Mouse (Mus musculus) liver, embryonic 11.5 days (tissue): ENCODE measurements around the gene Rab31. TPM values are rescaled to one million over a fixed set of nuclear protein-coding genes. Genes with fewer than 3 reads are reported as not detected.
A peak's percentile ranks its signal among the peaks of the same experiment; 100 is the strongest.

Experiments
- ATAC-seq: fragments of 200-750 bp; cut with Nextera tagmentation; replicated peaks from 2 replicates; pipeline ENCODE4 v1.8.0; 2017; ENCODE audit warnings: moderate number of reproducible peaks, mild to moderate bottlenecking, moderate TSS enrichment, moderate library complexity; ENCODE audit not compliant: low FRiP score
- DNase-seq: peaks from one replicate; pipeline ENCODE4 v3.0.0-alpha.2; 2017; ENCODE audit warnings: low spot score
- H3K27ac ChIP-seq: fragments of 300-500 bp; sonication (generic); 2 replicates; pipeline ENCODE4 v1.5.1; 2014; ENCODE audit warnings: mild to moderate bottlenecking, low read depth, low read length, control low read depth
- H3K27me3 ChIP-seq: fragments of 300-500 bp; sonication (generic); replicated peaks from 2 replicates; pipeline ENCODE4 v1.6.1; 2014; ENCODE audit warnings: low read length, mixed read lengths; ENCODE audit not compliant: control insufficient read depth, insufficient read depth
- H3K36me3 ChIP-seq: fragments of 300-500 bp; sonication (generic); 2 replicates; pipeline ENCODE4 v1.6.1; 2014; ENCODE audit warnings: mild to moderate bottlenecking, low read length, moderate library complexity, mixed read lengths; ENCODE audit not compliant: control insufficient read depth, insufficient read depth
- H3K4me1 ChIP-seq: fragments of 300-500 bp; sonication (generic); replicated peaks from 2 replicates; pipeline ENCODE4 v1.6.1; 2014; ENCODE audit warnings: low read length, mixed read lengths; ENCODE audit not compliant: control insufficient read depth, insufficient read depth
- H3K4me2 ChIP-seq: fragments of 300-500 bp; sonication (generic); 2 replicates; pipeline ENCODE4 v1.6.1; 2014; ENCODE audit warnings: mild to moderate bottlenecking, control low read depth, moderate library complexity
- H3K4me3 ChIP-seq: fragments of 300-500 bp; sonication (generic); 2 replicates; pipeline ENCODE4 v1.5.1; 2014; ENCODE audit warnings: low read depth, low read length, control low read depth
- H3K9ac ChIP-seq: fragments of 300-500 bp; sonication (generic); 2 replicates; pipeline ENCODE4 v1.6.1; 2014; ENCODE audit warnings: low read depth, low read length, control low read depth
- H3K9me3 ChIP-seq: fragments of 300-500 bp; sonication (generic); 2 replicates; pipeline ENCODE4 v1.6.1; 2016; ENCODE audit warnings: low read length, inconsistent platforms, mixed read lengths; ENCODE audit not compliant: control insufficient read depth
- WGBS: fragments of 180-500 bp; shearing (Covaris S2); extraction: QIAGEN DNeasy Blood & Tissue Kit; methylation state at CpG from one replicate; pipeline ENCODE4 v1.1.7; 2014; 5-methylcytosine and 5-hydroxymethylcytosine counted together
- polyA plus RNA-seq: library from polyadenylated mRNA; unstranded; fragments of >200 nt; fragmentation: Nextera tagmentation; extraction: Ambion mirVana; gene quantifications from 2 replicates; pipeline ENCODE4 v1.2.1, GENCODE M21; 2014

Gene Rab31
- polyA plus RNA-seq, 1 experiment from 2014 or later, result 16.3 TPM

DNA sequence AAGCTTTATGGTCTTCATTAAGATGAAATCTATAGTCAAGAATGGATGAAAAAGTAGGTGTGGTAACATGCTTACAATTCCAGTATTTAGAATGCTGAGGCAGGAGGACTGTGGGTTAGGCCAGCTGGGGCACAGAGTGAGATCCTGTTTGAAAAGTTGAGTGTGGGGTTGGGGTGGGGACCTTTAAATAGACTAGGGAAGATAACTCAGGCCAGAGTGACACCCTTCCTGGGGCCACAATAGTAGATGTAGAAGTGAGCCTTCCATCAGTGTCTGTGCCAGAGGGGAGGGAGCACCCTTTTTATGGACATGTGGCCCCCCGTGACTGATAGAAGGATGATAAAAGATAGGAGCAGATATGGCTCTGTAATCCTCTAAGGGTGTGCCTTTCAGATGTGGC, 26.8 kb upstream of the Rab31 start:
- DNase-seq (no peak), ATAC-seq (peak; percentile 68)
- WGBS, result 61% methylated on average over 1 of the region's 1 CpGs
- Histone ChIP-seq H3K9ac (no peak overlapping the region), H3K4me3 (no peak overlapping the region), H3K9me3 (no peaks in the 10 kb centered on the region), H3K4me2 (no peak overlapping the region), H3K36me3 (peaks cover 2% of the 10 kb centered on the region; the same call in 1 of the 2 replicates), H3K4me1 (peaks cover 6% of the 10 kb centered on the region), H3K27me3 (no peaks in the 10 kb centered on the region), H3K27ac (no peak overlapping the region)

DNA sequence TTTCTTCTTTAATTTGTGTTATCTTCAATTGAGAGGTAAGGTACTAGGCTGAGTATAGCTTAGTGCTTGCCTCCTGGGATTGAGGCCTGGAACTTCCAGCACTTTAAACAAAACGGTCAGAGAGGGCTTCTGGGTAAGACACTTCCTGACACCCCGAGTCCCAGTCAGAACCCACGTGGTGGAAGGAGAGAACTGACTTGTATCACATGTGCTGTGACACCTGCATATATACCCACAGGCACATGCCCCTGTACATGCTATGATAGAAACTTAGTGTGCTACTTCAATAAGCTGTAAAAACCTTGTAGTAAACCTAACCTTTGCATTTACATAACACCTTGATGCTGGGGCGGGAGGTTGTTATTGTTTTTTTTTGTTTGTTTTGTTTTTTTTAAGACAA, 25.9 kb upstream of the Rab31 start:
- H3K9ac ChIP-seq, result no peak overlapping the region
- no peak overlapping the region for H3K27ac ChIP-seq
- no peak overlapping the region for H3K4me3 ChIP-seq
- no peaks in the 10 kb centered on the region for H3K9me3 ChIP-seq
- ATAC-seq (no peak), DNase-seq (no peak)
- no peaks in the 10 kb centered on the region; the same call in 1 of the 2 replicates for H3K36me3 ChIP-seq
- no peaks in the 10 kb centered on the region for H3K27me3 ChIP-seq
- peaks cover 6% of the 10 kb centered on the region for H3K4me1 ChIP-seq
- WGBS, result 66% methylated on average over 4 of the region's 4 CpGs
- no peak overlapping the region for H3K4me2 ChIP-seq

DNA sequence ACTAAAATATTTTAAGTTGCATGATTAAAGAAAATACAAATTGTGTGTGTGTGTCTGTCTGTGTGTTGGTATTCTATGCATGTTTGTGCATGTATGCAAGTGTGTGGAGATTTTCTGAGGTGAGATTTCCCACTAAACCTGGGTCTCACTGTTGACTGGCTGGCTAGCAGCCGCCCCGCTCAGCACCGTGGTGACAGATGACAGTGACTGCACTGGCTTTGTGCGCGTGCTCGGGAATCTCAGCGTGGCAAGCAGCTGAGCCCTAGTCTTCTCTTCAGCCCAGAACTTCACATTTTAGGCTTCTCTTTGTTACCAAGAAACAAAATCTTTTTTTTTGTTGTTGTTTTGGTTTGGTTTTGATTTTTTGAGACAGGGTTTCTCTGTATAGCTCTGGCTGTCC, 23.5 kb upstream of the Rab31 start:
- Histone ChIP-seq H3K9ac (no peak overlapping the region), H3K4me2 (no peak overlapping the region), H3K27ac (no peak overlapping the region), H3K27me3 (no peaks in the 10 kb centered on the region), H3K36me3 (no peaks in the 10 kb centered on the region; the same call in 1 of the 2 replicates), H3K9me3 (no peaks in the 10 kb centered on the region), H3K4me3 (no peak overlapping the region), H3K4me1 (peaks cover 6% of the 10 kb centered on the region)
- DNase-seq (no peak), ATAC-seq (no peak)
- 93% methylated on average over 7 of the region's 7 CpGs for WGBS

- Histone ChIP-seq H3K27ac (no peak overlapping the region), H3K9me3 (no peaks in the 10 kb centered on the region), H3K36me3 (no peaks in the 10 kb centered on the region; the same call in 1 of the 2 replicates), H3K4me1 (peaks cover 2% of the 10 kb centered on the region), H3K4me3 (no peak overlapping the region), H3K27me3 (no peaks in the 10 kb centered on the region), H3K9ac (no peak overlapping the region), H3K4me2 (no peak overlapping the region)
- DNase-seq, result no peak
- WGBS, result 87% methylated on average over 13 of the region's 13 CpGs
- no peak for ATAC-seq
Observed at GRCm38 (mm10) chr17:65794096-65794850, 21.7 kb upstream of the Rab31 start.

GRCm38 (mm10) chr17:65793307-65793930, 20.9 kb upstream of the Rab31 start:
- DNase-seq (no peak), ATAC-seq (no peak)
- no peaks in the 10 kb centered on the region for H3K9me3 ChIP-seq
- WGBS, result 91% methylated on average over 12 of the region's 12 CpGs
- H3K4me1 ChIP-seq, result peaks cover 5% of the 10 kb centered on the region; the same call in 1 of the 2 replicates
- no peak overlapping the region for H3K4me2 ChIP-seq
- no peak overlapping the region for H3K27ac ChIP-seq
- no peaks in the 10 kb centered on the region for H3K27me3 ChIP-seq
- H3K4me3 ChIP-seq, result no peak overlapping the region
- H3K9ac ChIP-seq, result no peak overlapping the region
- no peaks in the 10 kb centered on the region; the same call in 1 of the 2 replicates for H3K36me3 ChIP-seq

DNA sequence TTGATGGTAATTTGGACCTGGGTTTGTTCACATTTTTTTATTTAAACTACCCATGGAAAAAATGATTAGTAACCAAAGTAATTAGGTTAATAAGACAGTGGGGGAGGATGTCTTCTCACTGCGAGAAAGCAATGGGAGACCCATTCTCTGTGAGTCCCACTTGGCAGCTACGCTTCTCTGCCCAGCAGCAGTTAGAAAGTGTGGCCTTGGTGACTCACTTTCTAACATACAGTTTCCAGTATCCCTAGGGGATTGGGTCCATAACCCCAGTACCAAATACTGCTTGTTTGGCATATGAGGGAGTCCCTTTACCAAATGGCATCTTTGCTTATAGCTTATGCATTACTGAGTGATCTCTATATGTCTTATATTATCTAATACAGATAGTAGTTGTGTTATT, 18.6 kb upstream of the Rab31 start:
- ATAC-seq, result no peak
- WGBS, result 89% methylated on average over 2 of the region's 2 CpGs
- Histone ChIP-seq H3K4me3 (no peak overlapping the region), H3K27ac (no peak overlapping the region), H3K9ac (no peak overlapping the region), H3K9me3 (no peaks in the 10 kb centered on the region), H3K4me2 (no peak overlapping the region), H3K27me3 (no peaks in the 10 kb centered on the region), H3K36me3 (peaks cover 3% of the 10 kb centered on the region; the same call in 1 of the 2 replicates), H3K4me1 (peaks cover 15% of the 10 kb centered on the region)
- no peak for DNase-seq

DNA sequence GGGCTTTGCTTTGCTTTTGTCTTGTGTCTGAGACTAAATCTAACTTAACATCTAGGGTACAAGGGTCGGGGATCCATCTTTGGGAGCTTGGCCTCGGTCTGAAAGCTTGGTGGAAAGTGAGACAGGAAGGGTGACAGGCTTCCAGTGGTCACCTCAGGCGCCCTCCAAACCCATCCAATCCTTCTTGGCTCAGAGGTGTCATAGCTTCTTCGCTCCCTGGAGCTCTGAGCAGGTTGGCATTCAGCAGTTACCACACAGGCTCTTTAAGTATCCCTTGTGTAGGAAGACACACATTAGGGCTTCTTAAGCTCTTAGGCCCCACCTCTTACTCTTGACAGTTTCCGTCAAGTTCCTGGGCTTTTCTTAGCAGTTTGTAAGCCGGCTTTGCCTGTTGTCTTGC, 17.0 kb upstream of the Rab31 start:
- Histone ChIP-seq H3K36me3 (peaks cover 11% of the 10 kb centered on the region), H3K4me2 (no peak overlapping the region), H3K27me3 (no peaks in the 10 kb centered on the region), H3K9ac (no peak overlapping the region), H3K9me3 (no peaks in the 10 kb centered on the region), H3K4me1 (peaks cover 20% of the 10 kb centered on the region), H3K4me3 (no peak overlapping the region), H3K27ac (no peak overlapping the region)
- ATAC-seq (no peak), DNase-seq (no peak)
- 87% methylated on average over 6 of the region's 6 CpGs for WGBS

GRCm38 (mm10) chr17:65788542-65789291, 16.2 kb upstream of the Rab31 start:
- Histone ChIP-seq H3K9me3 (no peaks in the 10 kb centered on the region), H3K4me3 (no peak overlapping the region), H3K4me2 (peak overlapping the region; percentile 21; the same call in 1 of the 2 replicates), H3K27me3 (no peaks in the 10 kb centered on the region), H3K9ac (no peak overlapping the region), H3K36me3 (peaks cover 11% of the 10 kb centered on the region), H3K27ac (no peak overlapping the region), H3K4me1 (peaks cover 24% of the 10 kb centered on the region)
- ATAC-seq, result 0 out of 2 replicates have a peak, but pooled peaks have one; percentile 11
- DNase-seq, result no peak
- 76% methylated on average over 12 of the region's 12 CpGs for WGBS
